Mouse (Mus musculus) layer of hippocampus, postnatal 36 days (tissue): ENCODE data around the gene Cfap97d2. TPM values are rescaled to one million over a fixed set of nuclear protein-coding genes. Genes with fewer than 3 reads are reported as not detected.

Experiments used
- DNase-seq, 2 experiments: peaks; one replicate each; pipeline ENCODE4 v3.0.0; 2022
- total RNA-seq, 2 experiments: library from RNA; stranded (reverse); gene quantifications; 2 replicates each; pipeline ENCODE4 v1.2.3; 2021

Gene Cfap97d2
- 1 to 10 TPM; 1.1 to 1.3 TPM for total RNA-seq

DNA sequence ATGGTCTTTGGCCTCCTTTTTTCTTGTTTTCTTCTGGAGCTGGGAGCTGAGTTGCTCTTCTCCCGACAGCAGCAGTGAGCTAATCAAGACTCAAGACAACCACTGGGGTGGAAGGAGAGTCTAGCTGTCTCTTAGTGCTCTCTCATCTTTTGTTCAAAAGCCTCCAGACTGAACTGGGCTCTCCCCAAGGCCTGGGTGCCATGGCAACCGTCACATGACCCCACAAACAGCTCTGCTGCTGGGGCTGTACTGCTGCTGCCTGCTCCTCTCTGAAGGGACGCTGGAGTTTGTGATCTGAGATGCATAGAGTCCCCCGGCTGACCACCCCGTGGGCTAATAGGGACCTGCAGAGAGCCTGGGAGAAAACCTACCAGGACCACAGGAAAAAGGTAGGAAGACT, at the start of gene Cfap97d2:
TSS of gene Cfap97d2 (plus strand) at position 222 of the 400 bp plus-strand sequence.
- DNase-seq, result peak; percentile 55 to 69

- DNase-seq, result no peak
Observed at GRCm38 (mm10) chr8:13657479-13657878, 48.2 kb upstream of the Cfap97d2 start.

GRCm38 (mm10) chr8:13660323-13660722, 45.4 kb upstream of the Cfap97d2 start:
- DNase-seq, result no peak

DNA sequence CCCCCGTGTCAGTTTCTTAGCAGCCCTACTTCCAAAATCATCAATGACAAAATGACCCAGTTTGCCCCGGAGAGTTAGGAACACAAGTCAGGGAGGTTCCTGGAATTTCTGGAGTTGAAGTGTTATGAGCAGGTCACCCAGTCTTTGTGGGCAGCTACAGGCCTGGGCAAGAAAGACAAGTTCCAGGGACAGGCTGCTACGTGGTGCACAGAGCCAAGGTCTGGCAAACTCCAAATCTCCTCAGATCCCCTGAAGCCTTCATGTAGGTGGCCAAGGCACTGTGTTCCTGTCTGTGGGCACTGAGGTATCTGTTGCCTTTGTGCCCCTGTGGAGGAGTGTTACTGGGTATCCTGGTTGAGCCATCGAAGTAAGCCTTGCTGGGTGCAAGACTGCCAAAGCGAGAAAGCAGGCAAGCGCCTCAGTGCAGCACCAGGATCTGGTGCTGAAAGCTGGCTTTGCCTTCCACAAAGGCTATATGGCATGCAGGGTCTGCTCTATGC, 40.9 kb upstream of the Cfap97d2 start:
- DNase-seq, result no peak

GRCm38 (mm10) chr8:13665538-13665937, 40.2 kb upstream of the Cfap97d2 start:
- no peak for DNase-seq

GRCm38 (mm10) chr8:13665944-13666343, 39.7 kb upstream of the Cfap97d2 start:
- DNase-seq, result no peak

- DNase-seq, result no peak
Observed at GRCm38 (mm10) chr8:13667917-13668316, 37.8 kb upstream of the Cfap97d2 start.

DNA sequence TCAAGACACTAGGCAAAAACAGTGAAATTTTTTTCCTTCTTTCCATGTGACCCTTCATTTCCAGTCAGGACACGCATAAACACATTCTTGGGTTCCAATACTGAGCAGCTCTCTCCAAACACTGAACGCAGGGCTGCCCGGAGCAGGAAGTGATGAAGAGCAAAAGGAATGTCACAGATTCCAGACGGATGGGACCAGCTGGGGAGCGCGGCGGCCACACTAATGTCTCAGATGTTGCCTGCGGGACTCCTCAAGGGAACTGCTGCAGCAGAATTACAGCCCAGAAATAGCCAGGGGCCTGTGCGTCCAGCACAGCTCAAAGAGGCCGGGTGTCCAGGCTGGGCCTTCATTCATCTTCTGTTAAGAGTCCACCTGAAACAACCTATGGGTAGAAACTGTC, 37.3 kb upstream of the Cfap97d2 start:
- DNase-seq, result no peak

GRCm38 (mm10) chr8:13670011-13670471, 35.6 kb upstream of the Cfap97d2 start:
- DNase-seq, result peak in 1 of 2 experiments; percentile 42

DNA sequence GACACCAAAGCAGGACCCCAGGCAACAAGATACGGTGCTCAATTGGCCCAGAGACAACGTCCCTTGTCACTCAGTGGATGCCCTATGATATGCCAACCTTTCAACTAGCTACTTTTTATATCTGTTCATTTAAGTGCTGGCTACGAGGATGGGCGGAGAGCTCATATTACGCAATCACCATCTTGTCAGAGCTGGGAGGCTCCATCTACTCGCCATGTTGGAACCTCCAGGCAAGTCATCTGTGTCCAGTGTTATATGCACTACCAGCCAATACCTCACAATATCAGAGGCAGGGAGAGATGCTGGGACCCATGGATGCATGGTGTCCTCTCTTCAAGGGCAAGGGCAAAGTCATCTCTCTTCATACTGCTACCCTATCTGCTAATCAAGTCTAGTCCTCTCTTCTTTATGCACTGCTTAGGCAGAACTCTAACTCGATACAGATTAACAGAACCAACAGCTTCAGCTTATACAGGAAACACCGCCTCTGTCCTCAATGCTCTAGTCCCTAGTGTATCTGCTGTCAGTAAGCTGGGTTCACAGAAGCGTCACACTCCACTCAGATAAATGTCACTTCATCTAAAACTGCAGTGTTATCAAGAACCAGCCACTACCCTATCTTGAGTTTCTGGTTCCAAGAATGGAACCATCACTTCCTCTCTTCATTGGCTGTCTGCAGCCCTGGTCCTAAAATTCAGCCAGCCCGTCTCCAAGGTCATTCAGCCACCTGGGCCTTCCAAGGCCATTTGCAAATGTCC, 34.3 kb upstream of the Cfap97d2 start:
- no peak for DNase-seq

DNA sequence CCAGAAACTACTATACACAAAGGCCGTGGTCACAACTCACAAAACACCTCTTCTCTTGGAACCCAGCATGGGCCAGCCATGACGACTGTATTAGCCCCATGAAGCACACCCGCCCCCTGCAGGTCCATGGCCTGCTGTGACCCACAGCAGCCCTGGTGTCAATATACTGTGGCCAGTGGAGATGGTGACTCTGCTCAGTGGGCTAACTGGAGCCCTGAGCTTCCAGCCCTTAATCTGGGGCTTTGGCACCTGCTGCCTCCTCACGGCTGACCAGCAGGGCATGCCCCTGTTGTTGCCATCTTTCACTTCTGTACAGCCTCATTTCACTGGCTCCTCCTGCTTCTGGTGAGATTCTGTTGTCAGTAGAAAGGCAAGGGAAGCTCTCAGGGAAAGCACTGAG, 32.5 kb upstream of the Cfap97d2 start:
- DNase-seq, result no peak

DNA sequence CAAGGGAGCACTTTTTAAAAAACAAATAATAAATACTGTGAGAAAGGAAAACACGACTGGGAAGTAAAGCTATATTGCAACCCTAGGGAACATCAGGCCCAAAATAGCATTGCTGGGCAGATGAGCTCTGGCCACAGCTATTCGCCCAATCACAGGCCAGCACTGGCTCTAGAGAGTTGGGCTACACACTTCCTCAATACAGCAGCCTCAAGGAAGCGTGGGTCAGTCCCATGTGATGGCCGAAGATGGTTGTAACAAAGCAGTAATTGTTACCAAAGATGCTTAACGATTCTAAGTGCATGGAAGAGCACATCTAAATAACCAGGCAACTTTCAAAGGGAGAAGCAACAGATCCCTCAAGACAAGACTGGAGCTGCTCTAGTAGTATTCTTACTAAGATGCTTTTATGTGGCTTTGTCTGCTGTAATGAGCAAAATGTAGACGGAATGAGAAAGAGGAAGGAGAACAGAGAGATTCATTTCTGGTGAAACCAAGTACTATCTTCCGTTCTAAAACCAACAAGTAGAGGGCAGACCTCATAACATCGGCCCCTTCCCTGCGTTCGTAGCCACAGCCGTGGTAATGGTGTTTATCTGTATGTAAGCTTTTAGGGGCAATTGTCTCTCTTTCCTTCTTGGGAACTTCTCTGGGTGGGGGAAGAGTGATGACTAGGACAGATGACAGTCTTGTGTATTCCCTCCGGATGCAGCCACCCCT, 31.2 kb upstream of the Cfap97d2 start:
- DNase-seq, result no peak

- DNase-seq, result no peak
Observed at GRCm38 (mm10) chr8:13675121-13675520, 30.6 kb upstream of the Cfap97d2 start.

DNA sequence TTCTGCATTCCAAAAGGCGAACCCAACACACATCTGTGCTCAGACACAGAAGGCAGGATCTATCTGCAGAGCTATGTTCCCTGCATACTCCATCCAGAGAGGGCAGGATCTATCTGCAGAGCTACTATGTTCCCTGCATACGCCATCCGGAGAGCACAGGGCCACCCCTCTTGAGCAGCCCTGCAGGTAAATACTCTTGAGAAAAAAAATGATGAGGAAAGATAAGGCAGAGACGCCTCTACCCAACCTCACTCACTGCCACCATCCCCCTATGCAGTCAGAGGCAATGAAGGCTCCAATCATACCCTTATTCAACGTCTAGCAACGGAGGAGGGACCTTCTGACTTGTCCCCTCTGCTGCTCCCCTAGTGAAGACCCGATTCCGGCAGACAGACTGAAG, 30.2 kb upstream of the Cfap97d2 start:
- DNase-seq, result no peak

GRCm38 (mm10) chr8:13676302-13676700, 29.4 kb upstream of the Cfap97d2 start:
- peak; percentile 54 to 61 for DNase-seq

DNA sequence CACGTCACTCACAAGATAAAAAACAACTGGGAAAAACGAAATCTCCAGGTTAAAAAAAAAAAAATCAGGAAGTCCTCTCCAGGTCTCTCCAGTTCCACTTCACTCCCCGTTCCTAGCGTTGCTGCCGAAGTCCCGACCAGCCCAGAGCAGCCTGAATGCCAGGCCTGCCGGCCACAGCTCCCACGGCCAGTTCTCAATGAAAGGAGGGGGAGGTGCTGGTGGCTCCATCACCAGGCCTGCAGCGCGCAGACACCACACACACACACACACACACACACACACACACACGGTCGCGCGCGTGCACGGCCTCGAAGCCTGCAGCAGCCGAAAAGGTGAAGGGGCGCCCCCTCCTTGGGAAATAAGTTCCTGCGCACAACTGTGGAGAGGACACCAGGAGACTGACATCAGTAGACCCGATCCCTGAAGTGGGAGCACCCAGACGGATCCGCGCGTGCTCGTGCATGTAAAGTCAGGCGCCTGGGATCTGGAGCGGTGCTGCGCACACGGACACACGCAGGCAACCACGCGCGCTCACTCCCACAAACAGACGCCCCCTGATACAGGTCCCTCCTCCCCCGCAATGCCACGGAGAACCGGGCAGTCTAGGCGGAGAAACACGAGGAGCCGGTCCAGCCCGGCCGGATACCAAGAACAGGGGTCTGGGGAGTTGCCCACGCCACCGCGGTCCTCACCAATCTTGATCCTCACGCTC, 28.8 kb upstream of the Cfap97d2 start:
- DNase-seq, result peak; percentile 72

GRCm38 (mm10) chr8:13677413-13677883, 28.2 kb upstream of the Cfap97d2 start, which contains the start of gene Rasa3:
TSS of gene Rasa3 (minus strand) at chr8:13677603.
- DNase-seq, result peak; percentile 93 to 95

GRCm38 (mm10) chr8:13678182-13678581, 27.5 kb upstream of the Cfap97d2 start:
- DNase-seq, result no peak

GRCm38 (mm10) chr8:13684131-13684530, 21.6 kb upstream of the Cfap97d2 start:
- no peak for DNase-seq

- no peak for DNase-seq
Observed at GRCm38 (mm10) chr8:13685674-13686314, 19.9 kb upstream of the Cfap97d2 start.

- no peak for DNase-seq
Observed at GRCm38 (mm10) chr8:13686426-13686825, 19.3 kb upstream of the Cfap97d2 start.

- DNase-seq, result no peak
Observed at GRCm38 (mm10) chr8:13687101-13687717, 18.5 kb upstream of the Cfap97d2 start.
